Mouse (Mus musculus) MEL (cell line): Measurements from ENCODE around the gene Lypd6b.

ENCODE experiments used
- CTCF ChIP-seq, 3 experiments: IDR thresholded peaks in 2 of 3; conservative IDR thresholded peaks in 1 of 3; 2 replicates each; pipeline ENCODE4 v1.5.1; 2011 to 2012; ENCODE audit warnings: low read length in 3 of 3, low read depth in 2 of 3, mild to moderate bottlenecking in 2 of 3, improper control_type of control experiment in 1 of 3, inconsistent platforms in 1 of 3, mixed read lengths in 1 of 3, moderate library complexity in 1 of 3; ENCODE audit not compliant: control insufficient read depth in 1 of 3, insufficient read depth in 1 of 3, poor library complexity in 1 of 3, severe bottlenecking in 1 of 3
- E2F4 ChIP-seq: IDR thresholded peaks from 2 replicates; pipeline ENCODE4 v1.6.1; 2011; ENCODE audit warnings: low read depth, low read length, improper control_type of control experiment, borderline replicate concordance
- POLR2A ChIP-seq, 2 experiments: IDR thresholded peaks; 2 replicates each; pipeline ENCODE4 v1.6.1; 2011 to 2012; ENCODE audit warnings: low read length in 2 of 2, mild to moderate bottlenecking in 2 of 2, control low read depth in 1 of 2, improper control_type of control experiment in 1 of 2, low read depth in 1 of 2, moderate library complexity in 1 of 2; ENCODE audit not compliant: control insufficient read depth in 1 of 2, insufficient read depth in 1 of 2, poor library complexity in 1 of 2
- RCOR1 ChIP-seq: IDR thresholded peaks from 2 replicates; pipeline ENCODE4 v1.6.1; 2012; ENCODE audit warnings: low read depth, mild to moderate bottlenecking, inconsistent platforms, low read length, improper control_type of control experiment
- USF1 ChIP-seq: IDR thresholded peaks from 2 replicates; pipeline ENCODE4 v1.6.1; 2014; ENCODE audit warnings: low read depth, mild to moderate bottlenecking, inconsistent platforms, low read length, improper control_type of control experiment, moderate library complexity
- ZC3H11A ChIP-seq: IDR thresholded peaks from 2 replicates; pipeline ENCODE4 v1.6.1; 2012; ENCODE audit warnings: low read depth, mild to moderate bottlenecking, inconsistent platforms, low read length, improper control_type of control experiment
- ZKSCAN1 ChIP-seq: IDR thresholded peaks from 2 replicates; pipeline ENCODE4 v1.6.1; 2012; ENCODE audit warnings: low read depth, mild to moderate bottlenecking, inconsistent platforms, low read length, improper control_type of control experiment, moderate library complexity
- ZNF384 ChIP-seq: IDR thresholded peaks from 2 replicates; pipeline ENCODE4 v1.6.1; 2012; ENCODE audit warnings: low read depth, mild to moderate bottlenecking, inconsistent platforms, low read length, improper control_type of control experiment

DNA sequence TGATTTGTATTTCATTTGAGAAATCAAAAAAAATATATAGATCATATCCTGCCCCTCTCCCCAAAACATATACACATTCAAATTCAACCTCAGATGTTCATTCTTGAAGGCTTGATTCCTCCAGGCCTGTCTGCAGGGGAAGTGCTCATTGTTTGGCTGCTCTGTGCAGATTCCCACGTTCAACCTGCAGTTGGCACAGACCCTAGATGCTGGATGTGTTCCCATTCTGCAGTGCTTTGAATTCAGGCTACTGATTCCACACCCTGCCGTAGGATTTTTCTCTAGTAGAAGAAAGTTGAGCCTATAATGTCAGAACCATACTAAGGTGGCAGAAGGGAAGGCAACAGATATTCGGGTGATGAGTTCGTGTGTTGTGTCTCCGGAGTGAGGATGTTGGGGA is 195.5 kb downstream of the Lypd6b start:
- TF ChIP-seq POLR2A (IDR thresholded peaks at IDR 0.05; ENCODE audit: control insufficient read depth in 1 of 2, insufficient read depth in 1 of 2, low read depth in 1 of 2, low read length in 2 of 2, poor library complexity in 1 of 2) (no peak), USF1 (no peak), E2F4 (no peak), ZNF384 (no peak), CTCF (IDR thresholded peaks at IDR 0.05 in 2 of 3, conservative IDR thresholded peaks at IDR 0.05 in 1 of 3; ENCODE audit: control insufficient read depth in 1 of 3, insufficient read depth in 1 of 3, low read depth in 2 of 3, low read length in 3 of 3, poor library complexity in 1 of 3, severe bottlenecking in 1 of 3) (no peak), ZC3H11A (no peak), RCOR1 (no peak), ZKSCAN1 (no peak)
